Mouse (Mus musculus): Measurements from ENCODE around the gene Lhfp. TPM values are rescaled to one million over a fixed set of nuclear protein-coding genes. Genes with fewer than 3 reads are reported as not detected.
A peak's percentile ranks its signal among the peaks of the same experiment; 100 is the strongest.
"Not testable (repeated sequence)": the region's sequence is repeated elsewhere in the genome, so short reads cannot be mapped to it uniquely, and the experiment has no call there.

The Lhfp gene
- polyA plus RNA-seq, 1 experiment from 2014 or later, result 67.6 TPM

DNA sequence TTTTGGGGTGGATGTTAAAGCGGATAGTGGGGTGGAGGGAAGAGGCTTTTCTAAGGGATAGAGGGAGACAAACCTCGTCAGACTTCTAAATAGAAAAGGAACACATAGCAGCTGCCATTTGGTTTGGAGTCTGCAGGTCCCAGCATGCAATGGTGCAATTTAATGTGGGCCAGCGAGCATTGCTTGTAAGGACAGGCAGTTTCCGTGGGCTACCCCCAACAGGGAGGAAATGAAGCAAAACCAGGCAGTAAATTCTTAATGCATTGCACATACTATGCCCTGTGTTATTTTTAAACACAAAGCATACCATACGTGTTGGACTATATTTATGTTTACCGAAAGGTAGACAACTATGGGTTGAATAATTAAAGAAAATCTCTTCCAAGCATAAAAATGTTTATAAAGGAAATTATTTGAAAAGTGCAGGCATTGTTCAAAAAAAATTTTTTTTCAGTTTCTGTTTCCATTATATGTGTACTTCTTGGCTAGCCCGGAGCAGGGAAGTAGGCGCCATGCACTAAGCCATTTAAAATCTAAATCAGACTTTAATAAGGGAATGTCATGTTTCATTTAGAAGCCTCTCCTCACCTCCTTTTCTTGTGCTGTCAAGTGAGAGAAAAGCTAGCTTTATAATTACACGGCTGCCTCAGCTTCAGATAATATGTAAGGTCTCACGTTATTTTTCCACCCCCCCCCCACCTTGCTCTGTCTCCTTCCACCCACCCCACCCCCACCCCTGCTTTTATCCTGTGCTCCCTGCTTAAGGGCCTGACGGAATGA lies 67.5 kb downstream of the Lhfp start:
- Histone ChIP-seq H3K36me3 (no peaks in the 10 kb centered on the region), H3K4me2 (no peak overlapping the region), H3K9me3 (no peaks in the 10 kb centered on the region), H3K4me3 (no peak overlapping the region), H3K27me3 (no peaks in the 10 kb centered on the region), H3K27ac (peak overlapping the region; percentile 36; the same call in 1 of the 2 replicates), H3K9ac (no peak overlapping the region), H3K4me1 (replicated peaks) (peaks cover 7% of the 10 kb centered on the region; the same call in 1 of the 2 replicates)
- WGBS, result 44% methylated on average over 11 of the region's 11 CpGs
- no peak for ATAC-seq (ENCODE audit: low FRiP score)

DNA sequence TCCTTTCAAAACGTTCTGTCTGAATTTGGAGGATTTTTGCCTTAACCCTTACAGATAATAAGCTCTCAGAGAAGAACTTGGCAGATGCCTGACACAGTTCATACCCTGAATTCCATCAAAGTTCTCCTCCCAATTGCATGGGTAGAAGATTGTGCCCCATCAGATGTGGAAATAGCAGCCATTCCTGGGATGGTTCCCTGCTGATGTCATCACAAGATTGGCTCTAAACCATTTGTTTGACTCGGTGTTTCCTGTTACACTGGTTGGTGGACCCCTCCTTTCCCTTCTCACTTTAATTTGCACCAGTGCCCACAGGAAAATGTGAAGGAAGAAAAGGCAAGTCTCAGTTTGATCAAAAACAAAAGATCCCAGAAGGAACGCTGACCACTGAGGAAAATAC lies 68.6 kb downstream of the Lhfp start:
- Histone ChIP-seq H3K4me2 (no peak overlapping the region), H3K9ac (no peak overlapping the region), H3K9me3 (no peaks in the 10 kb centered on the region), H3K27me3 (no peaks in the 10 kb centered on the region), H3K36me3 (no peaks in the 10 kb centered on the region), H3K4me3 (no peak overlapping the region), H3K4me1 (replicated peaks) (peaks cover 7% of the 10 kb centered on the region; the same call in 1 of the 2 replicates), H3K27ac (no peak overlapping the region)
- no peak for ATAC-seq (ENCODE audit: low FRiP score)
- WGBS, result 58% methylated on average over 3 of the region's 3 CpGs

DNA sequence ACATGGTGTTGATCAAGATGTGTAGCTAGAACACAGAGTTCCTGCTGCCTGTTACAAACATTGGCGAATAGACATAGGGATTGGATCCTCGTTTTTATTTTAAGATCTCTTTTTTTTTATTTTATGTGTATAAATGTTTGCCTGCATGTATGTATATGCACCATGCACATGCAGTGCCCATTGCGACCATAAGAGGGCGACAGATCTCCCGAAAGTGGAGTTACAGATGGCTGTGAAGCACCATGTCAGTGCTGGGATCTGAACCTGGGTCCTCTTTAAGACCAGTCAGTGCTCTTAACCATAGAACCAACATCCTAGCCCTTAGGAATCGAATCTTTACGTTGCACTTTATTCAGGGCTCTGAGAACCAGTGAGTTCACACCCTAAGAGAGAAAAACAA lies 70.7 kb downstream of the Lhfp start:
- Histone ChIP-seq H3K4me3 (no peak overlapping the region), H3K9ac (no peak overlapping the region), H3K27ac (no peak overlapping the region), H3K36me3 (no peaks in the 10 kb centered on the region), H3K27me3 (no peaks in the 10 kb centered on the region), H3K4me1 (replicated peaks) (peaks cover 7% of the 10 kb centered on the region; the same call in 1 of the 2 replicates), H3K4me2 (no peak overlapping the region), H3K9me3 (no peaks in the 10 kb centered on the region)
- no peak for ATAC-seq (ENCODE audit: low FRiP score)
- 91% methylated on average over 7 of the region's 7 CpGs for WGBS

GRCm38 (mm10) chr3:53118755-53119154 lies 77.4 kb downstream of the Lhfp start:
- not testable (repeated sequence) for H3K4me3 ChIP-seq; H3K27me3 ChIP-seq; H3K9ac ChIP-seq; H3K36me3 ChIP-seq; H3K27ac ChIP-seq; ATAC-seq (ENCODE audit: low FRiP score); H3K4me2 ChIP-seq; H3K9me3 ChIP-seq; H3K4me1 ChIP-seq (replicated peaks)
- WGBS, result 72% methylated on average over 5 of the region's 9 CpGs

- no peaks in the 10 kb centered on the region for H3K9me3 ChIP-seq
Observed at GRCm38 (mm10) chr3:53119978-53120377, 78.7 kb downstream of the Lhfp start.

GRCm38 (mm10) chr3:53125495-53125894 lies 84.2 kb downstream of the Lhfp start:
- H3K27me3 ChIP-seq, result no peaks in the 10 kb centered on the region
- H3K9me3 ChIP-seq, result no peaks in the 10 kb centered on the region
- no peaks in the 10 kb centered on the region for H3K36me3 ChIP-seq
- H3K4me3 ChIP-seq, result no peak overlapping the region
- H3K27ac ChIP-seq, result no peak overlapping the region
- H3K4me1 ChIP-seq (replicated peaks), result 0 out of 2 replicates have a peak, but pooled peaks cover 8% of the 10 kb centered on the region
- no peak for ATAC-seq (ENCODE audit: low FRiP score)
- no peak overlapping the region for H3K9ac ChIP-seq
- 61% methylated on average over 8 of the region's 8 CpGs for whole genome bisulfite sequencing
- no peak overlapping the region for H3K4me2 ChIP-seq

More at GRCm38 (mm10) chr3:53119978-53120377, 78.7 kb downstream of the Lhfp start:
- Histone ChIP-seq H3K27ac (no peak overlapping the region), H3K4me2 (no peak overlapping the region), H3K36me3 (no peaks in the 10 kb centered on the region), H3K27me3 (no peaks in the 10 kb centered on the region), H3K4me1 (replicated peaks) (0 out of 2 replicates have a peak, but pooled peaks cover 1% of the 10 kb centered on the region), H3K4me3 (no peak overlapping the region), H3K9ac (no peak overlapping the region)
- WGBS, result 94% methylated on average over 6 of the region's 6 CpGs
- ATAC-seq (ENCODE audit: low FRiP score), result no peak

DNA sequence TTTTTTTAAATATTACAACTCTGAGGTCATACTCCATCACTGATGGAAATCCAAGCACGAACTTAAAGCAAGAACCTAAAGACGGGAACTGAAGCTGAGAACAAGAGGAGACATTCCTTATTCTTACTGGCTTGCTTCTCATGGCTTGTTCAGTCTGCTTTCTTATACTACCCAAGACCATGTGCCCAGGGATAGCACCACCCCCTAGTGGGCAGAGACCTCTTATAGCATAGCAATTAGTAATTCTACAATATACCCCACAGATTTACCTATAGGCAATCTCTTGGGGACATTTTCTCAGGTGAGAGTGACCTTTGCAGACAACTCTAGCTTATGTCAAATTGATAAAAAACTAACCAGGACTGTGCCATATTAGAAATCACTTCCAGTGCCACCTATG lies 97.5 kb downstream of the Lhfp start:
- Histone ChIP-seq H3K9me3 (no peaks in the 10 kb centered on the region), H3K27me3 (no peaks in the 10 kb centered on the region), H3K4me3 (no peak overlapping the region), H3K36me3 (0 out of 2 replicates have a peak, but pooled peaks cover 2% of the 10 kb centered on the region), H3K4me2 (no peak overlapping the region), H3K4me1 (replicated peaks) (peaks cover 17% of the 10 kb centered on the region), H3K27ac (no peak overlapping the region), H3K9ac (no peak overlapping the region)
- WGBS, result 94% methylated on average over 2 of the region's 2 CpGs
- ATAC-seq (ENCODE audit: low FRiP score), result no peak

DNA sequence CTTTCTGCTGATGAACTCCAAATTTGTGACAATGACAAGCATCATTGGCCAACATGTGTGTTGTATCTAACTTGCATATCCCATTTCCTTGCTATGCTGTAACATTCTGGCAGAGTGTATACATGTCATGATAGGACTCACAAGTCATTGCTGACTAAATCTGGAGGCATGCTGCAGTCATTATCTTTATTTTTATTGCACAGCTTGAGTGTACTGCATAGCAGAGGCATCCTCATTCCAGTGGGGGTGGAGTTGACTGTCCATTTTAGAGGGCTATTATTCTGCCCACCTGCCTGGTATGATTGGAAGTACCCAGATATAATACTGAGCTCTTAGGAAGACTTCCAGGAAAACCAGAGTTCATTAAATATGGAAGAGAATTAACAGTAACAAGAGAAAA lies 97.9 kb downstream of the Lhfp start:
- no peaks in the 10 kb centered on the region for H3K9me3 ChIP-seq
- 0 out of 2 replicates have a peak, but pooled peaks cover 2% of the 10 kb centered on the region for H3K36me3 ChIP-seq
- no peak overlapping the region for H3K4me2 ChIP-seq
- H3K27me3 ChIP-seq, result no peaks in the 10 kb centered on the region
- H3K9ac ChIP-seq, result no peak overlapping the region
- ATAC-seq (ENCODE audit: low FRiP score), result no peak
- no peak overlapping the region for H3K27ac ChIP-seq
- H3K4me1 ChIP-seq (replicated peaks), result peaks cover 17% of the 10 kb centered on the region
- H3K4me3 ChIP-seq, result no peak overlapping the region

DNA sequence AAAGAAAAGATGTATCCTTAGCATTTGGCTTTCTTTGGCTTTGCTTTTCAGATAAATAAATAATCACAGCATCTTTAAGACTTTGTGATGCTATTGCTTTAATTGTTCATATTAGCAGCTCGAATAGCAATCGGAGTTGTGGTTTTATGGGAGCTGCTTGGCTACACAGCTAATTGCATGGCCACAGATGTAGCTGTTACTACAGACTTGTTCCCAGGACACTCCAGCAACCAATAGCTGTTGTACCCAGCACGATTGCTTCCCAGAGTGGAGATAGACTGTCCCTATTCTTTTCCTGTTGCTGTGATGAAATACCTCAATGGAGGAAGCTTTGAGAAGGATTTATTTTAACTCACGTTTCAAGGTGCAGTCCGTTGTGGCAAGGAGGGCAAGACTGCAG lies 98.3 kb downstream of the Lhfp start:
- 76% methylated on average over 5 of the region's 5 CpGs for WGBS
- H3K4me3 ChIP-seq, result no peak overlapping the region
- H3K4me1 ChIP-seq (replicated peaks), result peaks cover 18% of the 10 kb centered on the region
- no peak overlapping the region for H3K9ac ChIP-seq
- no peaks in the 10 kb centered on the region for H3K27me3 ChIP-seq
- no peak for ATAC-seq (ENCODE audit: low FRiP score)
- 0 out of 2 replicates have a peak, but pooled peaks cover 2% of the 10 kb centered on the region for H3K36me3 ChIP-seq
- no peak overlapping the region for H3K4me2 ChIP-seq
- H3K9me3 ChIP-seq, result no peaks in the 10 kb centered on the region
- H3K27ac ChIP-seq, result no peak overlapping the region

- Histone ChIP-seq H3K27me3 (no peaks in the 10 kb centered on the region), H3K9me3 (no peaks in the 10 kb centered on the region), H3K4me2 (no peak overlapping the region), H3K4me3 (no peak overlapping the region), H3K9ac (no peak overlapping the region), H3K36me3 (no peaks in the 10 kb centered on the region), H3K4me1 (replicated peaks) (peaks cover 27% of the 10 kb centered on the region), H3K27ac (no peak overlapping the region)
- 65% methylated on average over 9 of the region's 9 CpGs for WGBS
- no peak for ATAC-seq (ENCODE audit: low FRiP score)
Observed at GRCm38 (mm10) chr3:53142528-53142927, 101.2 kb downstream of the Lhfp start.

GRCm38 (mm10) chr3:53145526-53145925 lies 104.2 kb downstream of the Lhfp start:
- Histone ChIP-seq H3K27ac (no peak overlapping the region), H3K4me3 (no peak overlapping the region), H3K9ac (no peak overlapping the region), H3K4me2 (no peak overlapping the region), H3K9me3 (no peaks in the 10 kb centered on the region), H3K36me3 (no peaks in the 10 kb centered on the region), H3K4me1 (replicated peaks) (peaks cover 23% of the 10 kb centered on the region), H3K27me3 (no peaks in the 10 kb centered on the region)
- no peak for ATAC-seq (ENCODE audit: low FRiP score)
- WGBS, result 65% methylated on average over 2 of the region's 2 CpGs

GRCm38 (mm10) chr3:53145946-53146345 lies 104.6 kb downstream of the Lhfp start:
- no peaks in the 10 kb centered on the region for H3K27me3 ChIP-seq
- H3K4me3 ChIP-seq, result no peak overlapping the region
- H3K27ac ChIP-seq, result no peak overlapping the region
- no peaks in the 10 kb centered on the region for H3K9me3 ChIP-seq
- peaks cover 23% of the 10 kb centered on the region for H3K4me1 ChIP-seq (replicated peaks)
- no peak overlapping the region for H3K4me2 ChIP-seq
- 81% methylated on average over 5 of the region's 5 CpGs for WGBS
- no peaks in the 10 kb centered on the region for H3K36me3 ChIP-seq
- ATAC-seq (ENCODE audit: low FRiP score), result no peak
- H3K9ac ChIP-seq, result no peak overlapping the region

- Histone ChIP-seq H3K4me1 (replicated peaks) (peaks cover 23% of the 10 kb centered on the region), H3K4me2 (no peak overlapping the region), H3K27me3 (no peaks in the 10 kb centered on the region), H3K27ac (no peak overlapping the region), H3K4me3 (no peak overlapping the region), H3K9me3 (no peaks in the 10 kb centered on the region), H3K9ac (no peak overlapping the region), H3K36me3 (no peaks in the 10 kb centered on the region)
- WGBS, result 86% methylated on average over 5 of the region's 5 CpGs
- ATAC-seq (ENCODE audit: low FRiP score), result no peak
Observed at GRCm38 (mm10) chr3:53147001-53147400, 105.7 kb downstream of the Lhfp start.
